Mouse (Mus musculus) large intestine, adult 2 months (tissue): ENCODE results near the gene Olfr247. TPM values are rescaled to one million over a fixed set of nuclear protein-coding genes. Genes with fewer than 3 reads are reported as not detected.
"Not testable (repeated sequence)": the region's sequence is repeated elsewhere in the genome, so short reads cannot be mapped to it uniquely, and the experiment has no call there.

ENCODE experiments used
- DNase-seq: peaks from one replicate; pipeline ENCODE4 v3.0.0-alpha.2; 2012; ENCODE audit warnings: low read depth, low spot score
- WGBS: fragments of 180-500 bp; shearing (Covaris S2); methylation state at CpG from one replicate; pipeline ENCODE4 v1.1.7; 2018; 5-methylcytosine and 5-hydroxymethylcytosine counted together
- polyA plus RNA-seq: library from polyadenylated mRNA; depleted of rRNA; stranded (reverse); fragments of >200 nt; gene quantifications from 2 replicates; pipeline ENCODE4 v1.2.3, GENCODE M21; 2012; rRNA removed

The Olfr247 gene
- polyA plus RNA-seq, result not detected in 2 replicates

- not testable (repeated sequence) for DNase-seq
- WGBS, result no CpG with 5 or more reads among the region's 2 CpGs
These were observed at the start of gene Olfr247 for GRCm38 (mm10) chr10:129976040-129976439. Gene Olfr247, minus strand, starts transcription at chr10:129976140.

DNA sequence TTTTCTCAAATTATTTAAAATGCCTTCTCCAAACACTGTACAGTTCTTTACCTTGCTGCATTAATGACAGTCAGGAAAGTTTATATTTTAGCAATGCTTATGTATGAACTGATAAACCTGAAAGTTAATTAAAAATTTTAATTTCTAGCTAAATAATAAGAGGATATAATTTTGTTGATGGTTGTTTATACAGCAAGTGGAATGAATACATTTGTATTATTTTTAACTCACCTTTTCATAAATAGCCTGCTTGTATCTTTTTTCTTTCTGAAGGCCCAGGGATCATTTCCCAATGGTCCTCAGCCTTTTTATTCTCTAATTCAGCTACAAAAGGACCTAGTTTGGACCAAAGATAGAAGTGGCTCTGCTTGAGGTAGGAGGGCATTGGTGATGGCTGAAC lies 36.4 kb upstream of the Olfr247 start, which contains the start of gene Olfr820:
Gene Olfr820, plus strand, starts transcription at position 301 of the 400 bp plus-strand sequence.
- no peak for DNase-seq

DNA sequence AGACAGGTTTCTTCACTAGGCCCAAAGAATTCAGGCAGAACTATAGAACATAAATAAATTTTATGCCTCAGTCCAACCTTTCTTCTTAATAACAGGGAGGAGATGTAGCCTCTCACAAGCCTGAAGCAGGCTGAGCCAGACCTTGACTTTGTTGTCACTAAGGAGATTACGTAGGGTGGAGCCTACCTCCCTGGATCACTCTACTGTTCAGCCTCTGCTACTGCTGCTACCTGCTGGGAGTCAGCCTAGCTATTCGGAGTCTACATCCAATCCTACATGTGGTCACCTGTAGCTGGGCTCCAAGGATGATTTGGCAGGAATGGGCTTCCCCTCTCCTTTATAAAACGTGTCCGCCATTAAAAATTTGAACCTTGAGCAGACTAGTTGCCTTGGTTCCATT lies 29.4 kb upstream of the Olfr247 start:
- WGBS, result 82% methylated on average over 4 of the region's 4 CpGs
- not testable (repeated sequence) for DNase-seq

DNA sequence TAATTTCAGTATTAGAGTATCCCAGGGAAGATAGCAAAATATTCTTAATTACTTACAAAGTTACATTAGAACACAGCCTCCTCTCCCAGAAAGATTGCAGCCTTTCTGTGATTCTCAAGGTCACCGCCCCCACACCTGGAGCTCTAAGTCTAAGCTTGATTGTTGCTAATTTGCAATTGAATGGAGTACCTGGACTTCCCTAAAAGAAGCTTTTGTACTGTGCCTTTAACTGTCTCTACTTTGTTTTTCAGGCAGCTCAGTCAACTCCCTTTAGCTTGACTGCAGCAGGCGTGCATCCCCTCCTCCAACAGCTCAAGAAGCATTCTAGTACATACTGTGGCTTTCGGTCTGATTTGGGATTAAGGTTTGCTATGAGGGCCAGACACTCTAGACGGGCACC lies 28.2 kb upstream of the Olfr247 start:
- DNase-seq, result not testable (repeated sequence)
- 86% methylated on average over 4 of the region's 4 CpGs for WGBS

DNA sequence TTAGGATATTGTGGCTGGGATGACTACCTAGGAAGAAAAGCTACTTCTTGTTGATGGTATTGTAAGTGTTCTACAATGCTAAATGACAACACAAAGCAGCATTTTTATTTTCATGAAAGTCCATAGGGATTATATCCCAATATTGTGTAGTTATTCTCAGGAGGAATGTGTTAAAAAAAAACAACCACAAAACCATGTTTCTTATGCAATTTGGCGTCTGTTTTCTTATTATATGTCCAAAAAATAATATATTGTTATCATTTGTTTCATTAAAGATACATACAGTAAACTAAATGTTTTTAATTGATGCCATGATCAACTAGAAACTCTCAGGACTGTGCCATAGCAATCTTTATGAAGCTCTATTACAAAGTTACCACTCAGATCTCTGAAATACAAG lies 9.0 kb upstream of the Olfr247 start, which contains the start of gene Gm10310:
Gene Gm10310, minus strand, starts transcription at position 101 of the 400 bp plus-strand sequence.
- no CpG with 5 or more reads among the region's 1 CpGs for WGBS
- not testable (repeated sequence) for DNase-seq

DNA sequence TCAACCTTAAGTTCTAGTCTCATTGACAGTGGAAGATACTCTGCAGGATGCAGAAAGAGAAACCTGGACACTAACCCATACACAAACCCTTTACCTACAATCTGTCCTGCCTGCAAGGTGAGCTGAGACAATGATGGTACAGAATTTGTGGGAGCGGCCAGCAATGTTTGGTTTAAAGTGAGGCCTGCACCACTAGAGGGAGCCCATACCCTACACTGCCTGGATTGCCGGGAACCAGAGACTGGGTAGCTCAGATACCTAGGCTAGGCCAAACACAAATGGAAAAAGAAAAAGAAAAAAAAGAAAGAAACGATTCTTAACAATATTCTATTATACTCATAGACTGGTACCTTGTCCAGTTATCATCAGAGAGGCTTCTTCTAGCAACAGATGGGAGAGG lies 5.9 kb upstream of the Olfr247 start:
- not testable (repeated sequence) for DNase-seq

GRCm38 (mm10) chr10:129972994-129973393 lies 2.9 kb downstream of the Olfr247 start:
- no CpG with 5 or more reads among the region's 3 CpGs for WGBS
- DNase-seq, result not testable (repeated sequence)

More for the DNA sequence above, 5.9 kb upstream of the Olfr247 start:
- WGBS, result no CpG with 5 or more reads among the region's 3 CpGs

GRCm38 (mm10) chr10:129967166-129967565 lies 8.8 kb downstream of the Olfr247 start, which contains the start of gene Olfr819:
Gene Olfr819, minus strand, starts transcription at chr10:129967266.
- 76% methylated on average over 2 of the region's 2 CpGs for WGBS
- DNase-seq, result not testable (repeated sequence)

DNA sequence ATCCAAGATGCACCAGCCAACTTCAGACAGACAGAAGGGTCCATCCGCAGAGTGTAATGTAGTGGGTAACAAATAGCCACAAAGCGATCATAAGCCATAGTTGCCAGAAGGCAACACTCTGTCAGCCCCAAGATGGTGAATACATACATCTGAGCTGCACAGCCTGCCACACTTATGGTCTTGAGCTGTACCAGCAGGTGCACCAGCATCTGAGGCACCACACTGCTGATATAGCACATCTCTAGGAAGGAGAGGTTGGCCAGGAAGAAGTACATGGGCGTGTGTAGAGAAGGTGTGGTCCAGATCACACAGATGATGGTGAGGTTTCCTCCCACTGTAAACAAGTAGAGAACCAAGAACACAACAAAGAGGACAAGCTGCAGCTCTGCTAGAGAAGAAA lies 9.7 kb downstream of the Olfr247 start:
- not testable (repeated sequence) for DNase-seq
- whole genome bisulfite sequencing, result 80% methylated on average over 2 of the region's 3 CpGs

DNA sequence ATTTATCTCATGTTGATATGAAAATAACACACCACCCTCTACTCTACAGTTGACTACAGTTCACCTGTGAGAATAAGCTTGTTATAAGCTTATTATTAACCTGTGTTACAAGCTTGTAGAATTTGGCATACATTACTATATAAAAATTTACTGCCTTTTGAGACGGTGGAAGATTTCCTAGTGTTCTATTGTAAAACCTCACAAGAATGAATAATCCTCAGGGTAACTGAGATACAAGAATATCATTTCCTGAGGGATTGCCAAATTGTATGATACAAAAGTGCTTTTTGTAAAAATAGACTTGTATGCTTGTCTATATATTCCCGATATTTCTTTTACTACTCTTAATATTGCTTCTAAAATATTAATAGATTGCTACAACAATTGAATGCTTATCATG lies 26.9 kb downstream of the Olfr247 start, which contains the start of gene Olfr818:
Gene Olfr818, minus strand, starts transcription at position 101 of the 400 bp plus-strand sequence.
- no peak for DNase-seq
- WGBS, result 74% methylated on average over 2 of the region's 2 CpGs

Other genes with a start within 250 kb of the Olfr247 start
- not detected in 2 replicates for gene Olfr805, start 246.8 kb downstream of the Olfr247 start, polyA plus RNA-seq
- gene Olfr806, start 234.2 kb downstream of the Olfr247 start, polyA plus RNA-seq, result not detected in 2 replicates
- not detected in 2 replicates for gene Olfr807, start 218.3 kb downstream of the Olfr247 start, polyA plus RNA-seq
- not detected in 2 replicates for gene Olfr808, start 210.7 kb downstream of the Olfr247 start, polyA plus RNA-seq
- not detected in 2 replicates for gene Olfr809, start 201.5 kb downstream of the Olfr247 start, polyA plus RNA-seq
- not detected in 2 replicates for gene Olfr810, start 181.2 kb downstream of the Olfr247 start, polyA plus RNA-seq
- gene Olfr811, start 171.7 kb downstream of the Olfr247 start, polyA plus RNA-seq, result not detected in 2 replicates
- gene Olfr812, start 130.0 kb downstream of the Olfr247 start, polyA plus RNA-seq, result not detected in 2 replicates
- gene Olfr813, start 120.8 kb downstream of the Olfr247 start, polyA plus RNA-seq, result not detected in 2 replicates
- gene Olfr814, start 96.3 kb downstream of the Olfr247 start, polyA plus RNA-seq, result not detected in 2 replicates
- gene Olfr815, start 70.3 kb downstream of the Olfr247 start, polyA plus RNA-seq, result not detected in 2 replicates
- not detected in 2 replicates for gene Olfr816, start 60.5 kb downstream of the Olfr247 start, polyA plus RNA-seq
- gene Olfr818, start 27.0 kb downstream of the Olfr247 start, polyA plus RNA-seq, result not detected in 2 replicates
- gene Olfr819, start 8.9 kb downstream of the Olfr247 start, polyA plus RNA-seq, result not detected in 2 replicates
- not detected in 2 replicates for gene Gm10310, start 8.9 kb upstream of the Olfr247 start, polyA plus RNA-seq
- not detected in 2 replicates for gene Olfr820, start 36.5 kb upstream of the Olfr247 start, polyA plus RNA-seq
- gene Olfr821, start 54.2 kb upstream of the Olfr247 start, polyA plus RNA-seq, result not detected in 2 replicates
- gene Olfr822, start 95.1 kb upstream of the Olfr247 start, polyA plus RNA-seq, result not detected in 2 replicates
- not detected in 2 replicates for gene Olfr823, start 139.2 kb upstream of the Olfr247 start, polyA plus RNA-seq
- gene Olfr824, start 153.9 kb upstream of the Olfr247 start, polyA plus RNA-seq, result not detected in 2 replicates
- gene Olfr825, start 190.6 kb upstream of the Olfr247 start, polyA plus RNA-seq, result not detected in 2 replicates
- not detected in 2 replicates for gene Olfr826, start 208.0 kb upstream of the Olfr247 start, polyA plus RNA-seq
- not detected in 2 replicates for gene Olfr827, start 238.3 kb upstream of the Olfr247 start, polyA plus RNA-seq